Mouse (Mus musculus) G1E-ER4 (cell line): ENCODE data around the gene Txnrd2. TPM values are rescaled to one million over a fixed set of nuclear protein-coding genes. Genes with fewer than 3 reads are reported as not detected.

Experiments used
- GATA1 ChIP-seq: IDR thresholded peaks from one replicate; pipeline ENCODE4 v1.8.0; 2012; ENCODE audit warnings: low read length, inconsistent platforms
- polyA plus RNA-seq: library from polyadenylated mRNA; stranded (reverse); fragments of >175 nt; gene quantifications from 2 replicates; pipeline ENCODE4 v1.2.3, GENCODE M21; 2012

Txnrd2 gene
- polyA plus RNA-seq, 1 experiment: 13.1 TPM

GRCm38 (mm10) chr16:18479667-18480066, 53.5 kb downstream of the Txnrd2 start:
- TF ChIP-seq GATA1: no peak

- TF ChIP-seq GATA1: no peak
Measured at GRCm38 (mm10) chr16:18480933-18481485, 54.8 kb downstream of the Txnrd2 start.

- no peak for TF ChIP-seq GATA1
Measured at GRCm38 (mm10) chr16:18482431-18482830, 56.2 kb downstream of the Txnrd2 start.

GRCm38 (mm10) chr16:18483839-18484238, 57.7 kb downstream of the Txnrd2 start:
- no peak for TF ChIP-seq GATA1

- TF ChIP-seq GATA1: no peak
Measured at GRCm38 (mm10) chr16:18484386-18484785, 58.2 kb downstream of the Txnrd2 start.

GRCm38 (mm10) chr16:18484794-18485435, 58.7 kb downstream of the Txnrd2 start:
- TF ChIP-seq GATA1: no peak

- TF ChIP-seq GATA1: no peak
Measured at GRCm38 (mm10) chr16:18486126-18486525, 59.9 kb downstream of the Txnrd2 start.

- no peak for TF ChIP-seq GATA1
Measured at GRCm38 (mm10) chr16:18490281-18490680, 64.1 kb downstream of the Txnrd2 start.

GRCm38 (mm10) chr16:18490894-18491293, 64.7 kb downstream of the Txnrd2 start:
- TF ChIP-seq GATA1: no peak

GRCm38 (mm10) chr16:18497865-18498515, 71.8 kb downstream of the Txnrd2 start:
- no peak for TF ChIP-seq GATA1

GRCm38 (mm10) chr16:18498558-18498990, 72.4 kb downstream of the Txnrd2 start, which contains the start of the genes Gnb1l and Rtl10:
Gene Gnb1l (plus strand): TSS chr16:18498713.
Gene Rtl10 (plus strand): TSS chr16:18498901.
- no peak for TF ChIP-seq GATA1

- TF ChIP-seq GATA1: no peak
Measured at GRCm38 (mm10) chr16:18498996-18499395, 72.8 kb downstream of the Txnrd2 start.

GRCm38 (mm10) chr16:18501531-18501930, 75.3 kb downstream of the Txnrd2 start:
- no peak for TF ChIP-seq GATA1

GRCm38 (mm10) chr16:18503566-18504342, 77.6 kb downstream of the Txnrd2 start:
- no peak for TF ChIP-seq GATA1

- no peak for TF ChIP-seq GATA1
Measured at GRCm38 (mm10) chr16:18506524-18507199, 80.5 kb downstream of the Txnrd2 start.

- no peak for TF ChIP-seq GATA1
Measured at GRCm38 (mm10) chr16:18507200-18507549, 81.0 kb downstream of the Txnrd2 start.

GRCm38 (mm10) chr16:18511741-18512140, 85.6 kb downstream of the Txnrd2 start:
- TF ChIP-seq GATA1: no peak
